Mouse (Mus musculus): ENCODE measurements at regions not wholly inside any gene's neighbourhood (a gene's known extent, or its start where the extent isn't known, plus 50 kb on each side); places are given as distances from the start of the nearest gene placed in this dataset.

GRCm38 (mm10) chr10:96486724-96487123 lies 130.1 kb upstream of the Btg1 start:
- no peak for DNase-seq
- Histone ChIP-seq H3K4me3 (no peak overlapping the region), H3K27ac (no peak overlapping the region), H3K4me1 (ENCODE audit: control insufficient read depth, insufficient read depth, low read length) (no peaks in the 10 kb centered on the region), H3K27me3 (ENCODE audit: control insufficient read depth, insufficient read depth, low read length) (no peaks in the 10 kb centered on the region), H3K79me2 (replicated peaks; ENCODE audit: control insufficient read depth, insufficient read depth, low read length) (no peaks in the 10 kb centered on the region), H3K9ac (ENCODE audit: low read depth, low read length) (no peak overlapping the region), H3K36me3 (ENCODE audit: control insufficient read depth, insufficient read depth, low read length) (no peaks in the 10 kb centered on the region)
- intact Hi-C loops (cut with DNase I) = no loop called here
- no peak for TF ChIP-seq EP300 (IDR thresholded peaks at IDR 0.05; ENCODE audit: insufficient read depth, low read depth, low read length)
- no peak for TF ChIP-seq POLR2A (IDR thresholded peaks at IDR 0.05; ENCODE audit: insufficient read depth, low read depth, low read length)
- no peak for TF ChIP-seq CTCF (IDR thresholded peaks at IDR 0.05)
- 91% methylated on average over 3 of the region's 3 CpGs for WGBS

DNA sequence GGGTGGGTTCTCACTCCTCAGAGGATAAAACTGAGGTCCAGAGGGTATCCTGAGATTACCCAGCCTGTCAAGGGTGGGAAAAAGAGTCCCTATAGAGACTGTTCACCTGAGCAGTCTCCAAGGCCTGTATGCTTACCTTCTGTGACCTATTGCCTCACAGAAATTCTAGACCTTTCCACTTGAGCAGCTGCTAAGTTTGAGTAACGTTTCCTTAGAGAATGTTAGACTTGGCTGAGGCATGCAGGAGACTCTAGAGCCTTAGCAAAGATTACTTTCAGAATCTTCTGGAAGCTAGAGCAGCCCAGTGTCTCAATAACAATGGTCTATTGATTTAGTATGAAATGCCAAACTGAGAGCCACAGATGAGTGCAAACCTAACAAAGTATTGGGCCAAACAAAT lies 123.1 kb upstream of the Btg1 start:
- Histone ChIP-seq H3K9ac (ENCODE audit: low read depth, low read length) (no peak overlapping the region), H3K27me3 (ENCODE audit: control insufficient read depth, insufficient read depth, low read length) (no peaks in the 10 kb centered on the region), H3K79me2 (replicated peaks; ENCODE audit: control insufficient read depth, insufficient read depth, low read length) (no peaks in the 10 kb centered on the region), H3K4me3 (no peak overlapping the region), H3K4me1 (ENCODE audit: control insufficient read depth, insufficient read depth, low read length) (no peaks in the 10 kb centered on the region), H3K36me3 (ENCODE audit: control insufficient read depth, insufficient read depth, low read length) (no peaks in the 10 kb centered on the region), H3K27ac (no peak overlapping the region)
- no peak for TF ChIP-seq EP300 (IDR thresholded peaks at IDR 0.05; ENCODE audit: insufficient read depth, low read depth, low read length)
- no peak for TF ChIP-seq CTCF (IDR thresholded peaks at IDR 0.05)
- no peak for TF ChIP-seq POLR2A (IDR thresholded peaks at IDR 0.05; ENCODE audit: insufficient read depth, low read depth, low read length)
- WGBS = 42% methylated on average over 1 of the region's 1 CpGs
- intact Hi-C loops (cut with DNase I) = no loop called here
- no peak for DNase-seq

DNA sequence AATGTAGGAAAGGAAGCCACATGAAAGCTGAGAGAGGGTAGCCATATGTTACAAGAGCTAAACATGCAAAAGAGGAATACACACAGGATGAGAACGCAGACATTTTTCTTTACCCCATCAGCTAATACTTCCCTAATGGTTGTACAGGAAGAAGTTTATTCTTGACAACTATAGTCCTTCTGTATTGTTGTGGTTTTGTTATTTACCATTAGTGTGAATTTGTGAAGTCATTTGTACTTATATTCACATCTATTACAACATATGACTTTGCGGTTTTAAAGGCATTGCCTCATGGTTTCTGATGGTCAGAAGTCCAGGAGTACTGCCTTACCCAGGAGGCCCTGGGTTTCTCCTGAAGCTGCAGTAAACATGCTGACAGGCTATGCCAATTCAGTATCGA lies 120.1 kb upstream of the Btg1 start:
- Histone ChIP-seq H3K4me3 (no peak overlapping the region), H3K27ac (no peak overlapping the region), H3K9ac (ENCODE audit: low read depth, low read length) (no peak overlapping the region), H3K79me2 (replicated peaks; ENCODE audit: control insufficient read depth, insufficient read depth, low read length) (no peaks in the 10 kb centered on the region), H3K27me3 (ENCODE audit: control insufficient read depth, insufficient read depth, low read length) (no peaks in the 10 kb centered on the region), H3K4me1 (ENCODE audit: control insufficient read depth, insufficient read depth, low read length) (no peaks in the 10 kb centered on the region), H3K36me3 (ENCODE audit: control insufficient read depth, insufficient read depth, low read length) (no peaks in the 10 kb centered on the region)
- WGBS = 87% methylated on average over 3 of the region's 3 CpGs
- no peak for TF ChIP-seq EP300 (IDR thresholded peaks at IDR 0.05; ENCODE audit: insufficient read depth, low read depth, low read length)
- TF ChIP-seq POLR2A (IDR thresholded peaks at IDR 0.05; ENCODE audit: insufficient read depth, low read depth, low read length) = no peak
- TF ChIP-seq CTCF (IDR thresholded peaks at IDR 0.05) = no peak
- intact Hi-C loops (cut with DNase I) = no loop called here
- no peak for DNase-seq

- no peaks in the 10 kb centered on the region for H3K27me3 ChIP-seq (ENCODE audit: control insufficient read depth, insufficient read depth, low read length)
- WGBS = 74% methylated on average over 7 of the region's 7 CpGs
- H3K36me3 ChIP-seq (ENCODE audit: control insufficient read depth, insufficient read depth, low read length) = no peaks in the 10 kb centered on the region
- no peaks in the 10 kb centered on the region for H3K4me1 ChIP-seq (ENCODE audit: control insufficient read depth, insufficient read depth, low read length)
- no peak for DNase-seq
- H3K9ac ChIP-seq (ENCODE audit: low read depth, low read length) = no peak overlapping the region
- H3K4me3 ChIP-seq = no peak overlapping the region
- H3K79me2 ChIP-seq (replicated peaks; ENCODE audit: control insufficient read depth, insufficient read depth, low read length) = no peaks in the 10 kb centered on the region
- no peak for TF ChIP-seq CTCF (IDR thresholded peaks at IDR 0.05)
- TF ChIP-seq EP300 (IDR thresholded peaks at IDR 0.05; ENCODE audit: insufficient read depth, low read depth, low read length) = no peak
- no peak for TF ChIP-seq POLR2A (IDR thresholded peaks at IDR 0.05; ENCODE audit: insufficient read depth, low read depth, low read length)
- H3K27ac ChIP-seq = no peak overlapping the region
- intact Hi-C loops (cut with DNase I) = no loop called here
Observed at GRCm38 (mm10) chr10:96497482-96497881, 119.3 kb upstream of the Btg1 start.

DNA sequence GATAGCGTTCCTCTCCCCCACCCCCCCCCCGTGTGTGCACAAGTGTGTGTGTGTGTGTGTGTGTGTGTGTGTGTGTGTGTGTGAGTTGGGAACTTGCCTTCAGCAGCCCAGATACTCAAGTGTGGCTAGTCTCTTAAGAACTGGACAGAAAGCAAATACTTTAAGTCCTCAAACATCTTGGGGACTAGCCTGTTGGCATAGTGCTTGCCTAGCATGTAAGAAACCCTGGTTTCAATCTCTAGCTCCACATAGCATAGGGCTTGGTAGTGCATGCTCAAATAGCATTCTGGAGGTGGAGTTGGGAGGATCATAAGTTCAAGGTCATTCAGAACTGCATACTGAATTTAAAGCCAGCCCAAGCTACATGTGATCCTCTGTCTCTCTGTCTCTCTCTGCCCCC lies 117.5 kb upstream of the Btg1 start:
- no peak for TF ChIP-seq CTCF (IDR thresholded peaks at IDR 0.05)
- no peak for TF ChIP-seq POLR2A (IDR thresholded peaks at IDR 0.05; ENCODE audit: insufficient read depth, low read depth, low read length)
- TF ChIP-seq EP300 (IDR thresholded peaks at IDR 0.05; ENCODE audit: insufficient read depth, low read depth, low read length) = no peak
- no peaks in the 10 kb centered on the region for H3K4me1 ChIP-seq (ENCODE audit: control insufficient read depth, insufficient read depth, low read length)
- no peaks in the 10 kb centered on the region for H3K36me3 ChIP-seq (ENCODE audit: control insufficient read depth, insufficient read depth, low read length)
- no peak overlapping the region for H3K4me3 ChIP-seq
- intact Hi-C loops (cut with DNase I) = no loop called here
- DNase-seq = no peak
- no peaks in the 10 kb centered on the region for H3K27me3 ChIP-seq (ENCODE audit: control insufficient read depth, insufficient read depth, low read length)
- no peak overlapping the region for H3K27ac ChIP-seq
- no peaks in the 10 kb centered on the region for H3K79me2 ChIP-seq (replicated peaks; ENCODE audit: control insufficient read depth, insufficient read depth, low read length)
- 51% methylated on average over 2 of the region's 2 CpGs for WGBS
- no peak overlapping the region for H3K9ac ChIP-seq (ENCODE audit: low read depth, low read length)

GRCm38 (mm10) chr10:96502090-96502728 lies 114.6 kb upstream of the Btg1 start:
- Histone ChIP-seq H3K27ac (no peak overlapping the region), H3K27me3 (ENCODE audit: control insufficient read depth, insufficient read depth, low read length) (no peaks in the 10 kb centered on the region), H3K4me1 (ENCODE audit: control insufficient read depth, insufficient read depth, low read length) (no peaks in the 10 kb centered on the region), H3K4me3 (no peak overlapping the region), H3K36me3 (ENCODE audit: control insufficient read depth, insufficient read depth, low read length) (no peaks in the 10 kb centered on the region), H3K9ac (ENCODE audit: low read depth, low read length) (no peak overlapping the region), H3K79me2 (replicated peaks; ENCODE audit: control insufficient read depth, insufficient read depth, low read length) (no peaks in the 10 kb centered on the region)
- no peak for DNase-seq
- 67% methylated on average over 4 of the region's 4 CpGs for WGBS
- no peak for TF ChIP-seq POLR2A (IDR thresholded peaks at IDR 0.05; ENCODE audit: insufficient read depth, low read depth, low read length)
- TF ChIP-seq CTCF (IDR thresholded peaks at IDR 0.05) = no peak
- TF ChIP-seq EP300 (IDR thresholded peaks at IDR 0.05; ENCODE audit: insufficient read depth, low read depth, low read length) = no peak
- intact Hi-C loops (cut with DNase I) = no loop called here

Data from heart, adult 2 months (tissue).